Mouse (Mus musculus) liver, adult 2 months (tissue): ENCODE data around the gene Shroom3.

Experiments
- CTCF ChIP-seq: fragments of 200-500 bp; IDR thresholded peaks from 2 replicates; pipeline ENCODE4 v1.5.1; 2011; ENCODE audit warnings: low read depth, low read length, control low read depth
- POLR2A ChIP-seq: fragments of 200-500 bp; IDR thresholded peaks from 2 replicates; pipeline ENCODE4 v1.6.1; 2011; ENCODE audit warnings: low read length, control low read depth; ENCODE audit not compliant: insufficient read depth; ENCODE audit errors: extremely low read depth

DNA sequence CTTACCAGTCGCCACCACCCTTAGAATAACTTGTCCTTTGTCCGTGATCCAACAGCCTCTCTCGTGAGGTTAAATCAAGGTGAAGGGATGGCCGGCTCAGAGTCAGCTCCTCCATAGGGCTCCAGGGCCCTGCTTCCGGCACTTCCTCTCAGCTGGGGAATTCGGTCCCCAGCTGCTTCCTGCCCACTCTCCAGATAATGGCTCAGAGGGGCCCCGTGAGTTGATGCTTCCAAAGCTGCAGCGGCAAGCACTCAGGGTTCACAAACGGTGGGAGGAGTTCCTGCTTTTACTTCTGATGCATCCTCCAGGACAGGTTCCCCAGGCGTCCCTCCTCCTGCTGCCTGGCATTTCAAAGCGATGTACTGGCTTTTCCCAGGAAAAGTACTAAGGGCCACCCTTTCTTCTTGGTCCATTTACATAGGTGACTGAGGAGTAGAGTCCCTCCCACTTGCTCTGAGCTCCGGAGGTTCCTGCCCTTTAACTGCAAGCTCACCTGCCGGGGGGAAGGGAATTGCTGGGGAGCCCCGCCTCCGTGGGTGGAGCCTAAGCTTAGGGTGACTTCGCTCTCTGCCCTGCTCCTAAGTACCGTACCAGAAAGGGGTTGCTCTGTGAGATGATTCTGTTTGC is 241.7 kb downstream of the Shroom3 start:
- TF ChIP-seq CTCF (no peak), POLR2A (no peak)
